Mouse (Mus musculus): ENCODE data around the gene Adipoq. TPM values are rescaled to one million over a fixed set of nuclear protein-coding genes. Genes with fewer than 3 reads are reported as not detected.
"Not testable (repeated sequence)": the region's sequence is repeated elsewhere in the genome, so short reads cannot be mapped to it uniquely, and the experiment has no call there.

Adipoq gene
- not detected in 2 replicates for polyA plus RNA-seq (2014; fragmentation: Nextera tagmentation; extraction: Ambion mirVana)

- H3K4me3 ChIP-seq (ENCODE audit: low read depth, low read length) = no peak within 1 kb of the TSS
- 93% methylated on average over 3 of the region's 3 CpGs for WGBS
Measured at GRCm38 (mm10) chr16:23146280-23146679, at the start of gene Adipoq. Adipoq (plus strand) TSS chr16:23146536.

DNA sequence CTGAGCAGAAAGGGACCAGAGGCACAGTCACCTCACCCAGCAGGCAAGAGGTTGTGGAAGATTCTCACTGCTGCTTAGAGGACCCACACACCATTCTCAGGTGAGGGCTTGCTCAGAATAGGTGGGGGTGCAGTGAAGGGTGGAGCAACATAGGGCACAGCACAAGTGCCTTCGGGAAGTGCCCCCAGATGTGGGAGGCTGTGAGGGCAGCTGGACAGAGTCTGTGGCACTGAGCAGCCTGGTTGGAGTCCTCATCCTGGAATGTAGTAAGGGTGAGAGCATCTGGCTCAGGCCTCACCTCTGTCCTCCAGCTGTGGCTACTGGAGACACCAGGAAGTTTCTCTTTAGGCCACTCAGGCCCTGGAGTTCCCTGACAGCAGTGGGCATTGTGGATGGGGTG lies 49.5 kb upstream of the Adipoq start:
- not testable (repeated sequence) for H3K9ac ChIP-seq (ENCODE audit: low read depth, low read length); H3K4me2 ChIP-seq (replicated peaks; ENCODE audit: low read depth, low read length); DNase-seq (ENCODE audit: low spot score); H3K4me1 ChIP-seq (replicated peaks; ENCODE audit: control insufficient read depth, insufficient read depth, low read length); H3K27ac ChIP-seq (ENCODE audit: low read depth, low read length); ATAC-seq (ENCODE audit: low FRiP score); H3K9me3 ChIP-seq (ENCODE audit: control insufficient read depth, low read length); H3K36me3 ChIP-seq (ENCODE audit: control insufficient read depth, insufficient read depth, low read length); H3K27me3 ChIP-seq (ENCODE audit: control insufficient read depth, insufficient read depth, low read length); H3K4me3 ChIP-seq (ENCODE audit: low read depth, low read length)
- 70% methylated on average over 1 of the region's 1 CpGs for WGBS

More at GRCm38 (mm10) chr16:23146280-23146679, at the start of gene Adipoq:
- Histone ChIP-seq H3K36me3 (ENCODE audit: control insufficient read depth, insufficient read depth, low read length) (no peaks in the 10 kb centered on the region), H3K9me3 (ENCODE audit: control insufficient read depth, low read length) (no peaks in the 10 kb centered on the region), H3K27ac (ENCODE audit: low read depth, low read length) (no peak within 1 kb of the TSS), H3K4me1 (replicated peaks; ENCODE audit: control insufficient read depth, insufficient read depth, low read length) (no peaks in the 10 kb centered on the region), H3K9ac (ENCODE audit: low read depth, low read length) (no peak within 1 kb of the TSS), H3K4me2 (replicated peaks; ENCODE audit: low read depth, low read length) (no peak within 1 kb of the TSS), H3K27me3 (ENCODE audit: control insufficient read depth, insufficient read depth, low read length) (no peaks in the 10 kb centered on the region)
- DNase-seq (ENCODE audit: low spot score) (no peak), ATAC-seq (ENCODE audit: low FRiP score) (no peak)

DNA sequence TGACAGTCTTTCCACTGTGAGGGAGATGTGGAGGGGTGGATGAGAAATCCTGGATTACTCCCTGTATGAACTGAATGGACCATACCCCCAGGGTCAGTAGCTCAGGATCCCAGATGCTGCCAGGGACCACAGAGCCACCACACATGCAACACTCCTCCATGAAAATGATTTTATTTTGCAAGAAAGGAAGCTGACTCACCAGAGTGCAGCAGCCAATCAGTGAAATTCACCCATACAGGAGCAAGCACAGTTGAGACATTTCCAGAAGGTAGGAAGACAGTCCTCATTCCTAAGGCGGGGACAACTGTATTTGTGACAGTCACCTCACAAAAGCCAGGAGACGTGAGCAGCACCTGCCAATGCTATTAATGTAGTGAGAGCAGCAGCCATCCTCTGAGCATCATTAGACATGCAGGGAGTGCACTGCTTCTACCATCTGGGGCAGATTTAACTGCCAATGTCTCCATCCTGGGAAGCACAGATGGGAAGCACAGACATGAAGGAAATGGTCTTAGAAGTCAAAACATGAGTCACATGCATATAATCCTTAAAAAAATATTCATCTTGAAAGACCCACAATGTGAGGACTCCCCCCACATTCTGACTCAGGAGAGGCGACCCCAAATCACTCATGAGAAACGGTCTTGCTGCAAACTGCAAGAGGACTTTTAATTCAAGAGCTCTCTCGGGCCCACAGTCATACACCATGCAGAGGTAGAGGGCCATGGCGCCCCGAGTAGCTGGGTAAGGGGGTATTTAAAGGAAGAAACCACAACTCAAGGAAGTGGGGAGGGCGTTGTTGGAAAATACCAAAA lies 48.8 kb upstream of the Adipoq start:
- WGBS = 88% methylated on average over 8 of the region's 8 CpGs

DNA sequence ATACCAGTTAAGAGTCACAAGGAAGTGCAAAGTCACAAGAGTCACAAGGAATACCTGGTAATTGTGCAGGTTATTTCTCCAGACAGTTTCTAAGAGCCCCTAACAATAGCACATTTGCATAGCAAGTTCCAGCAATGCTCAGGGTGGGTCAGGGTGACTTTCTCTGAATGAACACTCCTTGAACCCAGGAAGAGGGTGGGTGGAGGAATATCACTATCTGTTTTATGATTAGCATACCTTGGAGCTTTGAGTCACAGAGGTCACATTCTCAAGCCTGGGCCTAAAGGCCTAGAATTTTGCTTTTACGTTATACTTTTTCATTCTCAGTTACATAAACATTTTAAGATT lies 48.3 kb upstream of the Adipoq start:
- DNase-seq (ENCODE audit: low spot score) = not testable (repeated sequence)

More for the DNA sequence above, 48.8 kb upstream of the Adipoq start:
- not testable (repeated sequence) for H3K9me3 ChIP-seq (ENCODE audit: control insufficient read depth, low read length); DNase-seq (ENCODE audit: low spot score); H3K36me3 ChIP-seq (ENCODE audit: control insufficient read depth, insufficient read depth, low read length); H3K27me3 ChIP-seq (ENCODE audit: control insufficient read depth, insufficient read depth, low read length); H3K9ac ChIP-seq (ENCODE audit: low read depth, low read length); ATAC-seq (ENCODE audit: low FRiP score); H3K4me3 ChIP-seq (ENCODE audit: low read depth, low read length); H3K4me1 ChIP-seq (replicated peaks; ENCODE audit: control insufficient read depth, insufficient read depth, low read length); H3K27ac ChIP-seq (ENCODE audit: low read depth, low read length); H3K4me2 ChIP-seq (replicated peaks; ENCODE audit: low read depth, low read length)

GRCm38 (mm10) chr16:23099632-23100031 lies 46.7 kb upstream of the Adipoq start:
- DNase-seq (ENCODE audit: low spot score) (no peak), ATAC-seq (ENCODE audit: low FRiP score) (no peak)
- peak overlapping the region; percentile 29; the same call in 1 of the 2 replicates for H3K9ac ChIP-seq (ENCODE audit: low read depth, low read length)
- 2% methylated on average over 12 of the region's 12 CpGs for WGBS
- peaks cover 5% of the 10 kb centered on the region; the same call in 1 of the 2 replicates for H3K27me3 ChIP-seq (ENCODE audit: control insufficient read depth, insufficient read depth, low read length)
- H3K4me2 ChIP-seq (replicated peaks; ENCODE audit: low read depth, low read length) = peak overlapping the region; percentile 27
- H3K9me3 ChIP-seq (ENCODE audit: control insufficient read depth, low read length) = no peaks in the 10 kb centered on the region
- no peaks in the 10 kb centered on the region for H3K36me3 ChIP-seq (ENCODE audit: control insufficient read depth, insufficient read depth, low read length)
- H3K27ac ChIP-seq (ENCODE audit: low read depth, low read length) = no peak overlapping the region
- H3K4me1 ChIP-seq (replicated peaks; ENCODE audit: control insufficient read depth, insufficient read depth, low read length) = no peaks in the 10 kb centered on the region; the same call in 1 of the 2 replicates
- peak overlapping the region; percentile 12 for H3K4me3 ChIP-seq (ENCODE audit: low read depth, low read length)

More for the DNA sequence above, 48.3 kb upstream of the Adipoq start:
- H3K9ac ChIP-seq (ENCODE audit: low read depth, low read length); ATAC-seq (ENCODE audit: low FRiP score); H3K27me3 ChIP-seq (ENCODE audit: control insufficient read depth, insufficient read depth, low read length); H3K4me2 ChIP-seq (replicated peaks; ENCODE audit: low read depth, low read length); H3K4me3 ChIP-seq (ENCODE audit: low read depth, low read length); H3K4me1 ChIP-seq (replicated peaks; ENCODE audit: control insufficient read depth, insufficient read depth, low read length); H3K36me3 ChIP-seq (ENCODE audit: control insufficient read depth, insufficient read depth, low read length); H3K27ac ChIP-seq (ENCODE audit: low read depth, low read length); H3K9me3 ChIP-seq (ENCODE audit: control insufficient read depth, low read length): not testable (repeated sequence)
- 92% methylated on average over 1 of the region's 1 CpGs for WGBS

DNA sequence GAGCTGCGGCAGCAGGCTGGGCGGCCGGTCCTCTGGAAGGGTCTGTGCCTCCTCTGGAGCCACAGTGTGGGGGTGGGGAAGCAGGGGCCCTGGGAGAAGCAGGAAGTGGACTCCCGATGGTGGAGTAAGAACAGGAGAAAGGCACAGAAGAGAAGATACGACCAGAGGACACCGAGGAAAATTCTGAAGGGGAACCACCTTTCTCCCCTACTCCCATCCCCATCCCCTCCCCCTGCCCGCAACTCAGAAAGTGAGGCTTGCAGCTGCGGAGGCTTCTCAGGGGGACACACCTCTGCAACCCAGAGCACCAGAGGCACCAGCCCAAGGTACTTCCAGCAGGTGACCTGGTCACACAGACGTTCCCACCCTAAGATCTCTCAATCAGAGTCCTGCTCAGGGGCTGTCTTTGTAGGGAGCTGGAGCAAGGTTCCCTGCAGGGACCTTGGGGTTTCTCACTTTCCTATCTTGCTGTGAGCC lies 46.2 kb upstream of the Adipoq start:
- H3K27ac ChIP-seq (ENCODE audit: low read depth, low read length) = no peak overlapping the region
- no peaks in the 10 kb centered on the region for H3K36me3 ChIP-seq (ENCODE audit: control insufficient read depth, insufficient read depth, low read length)
- H3K9me3 ChIP-seq (ENCODE audit: control insufficient read depth, low read length) = no peaks in the 10 kb centered on the region
- no peaks in the 10 kb centered on the region; the same call in 1 of the 2 replicates for H3K4me1 ChIP-seq (replicated peaks; ENCODE audit: control insufficient read depth, insufficient read depth, low read length)
- peak; percentile 66; the same call in 1 of the 2 replicates for ATAC-seq (ENCODE audit: low FRiP score)
- peak; percentile 71 for DNase-seq (ENCODE audit: low spot score)
- H3K4me2 ChIP-seq (replicated peaks; ENCODE audit: low read depth, low read length) = peak overlapping the region; percentile 27
- peak overlapping the region; percentile 1; the same call in 1 of the 2 replicates for H3K9ac ChIP-seq (ENCODE audit: low read depth, low read length)
- WGBS = 0% methylated on average over 9 of the region's 9 CpGs
- peaks cover 5% of the 10 kb centered on the region; the same call in 1 of the 2 replicates for H3K27me3 ChIP-seq (ENCODE audit: control insufficient read depth, insufficient read depth, low read length)
- peak overlapping the region; percentile 12 for H3K4me3 ChIP-seq (ENCODE audit: low read depth, low read length)

DNA sequence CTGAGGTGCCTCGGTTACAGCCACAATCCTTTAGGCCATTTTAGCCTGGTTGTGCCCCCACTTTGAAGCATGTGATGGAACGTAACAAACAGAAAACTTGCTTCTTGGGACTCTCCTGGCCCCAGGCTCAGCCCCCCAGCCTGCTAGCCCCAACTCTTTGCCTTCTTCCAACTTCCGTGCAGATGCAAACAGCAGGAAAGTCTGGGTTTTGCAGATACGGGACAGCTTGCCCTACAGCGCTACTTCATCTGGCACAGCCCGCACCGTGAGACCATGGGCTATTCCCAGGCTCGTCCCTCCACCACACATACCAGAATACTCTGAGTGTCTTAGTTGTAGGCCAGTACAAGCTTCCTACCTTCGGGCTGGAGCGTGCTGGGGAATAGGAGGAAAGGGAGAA lies 45.7 kb upstream of the Adipoq start:
- H3K9me3 ChIP-seq (ENCODE audit: control insufficient read depth, low read length) = no peaks in the 10 kb centered on the region
- DNase-seq (ENCODE audit: low spot score) (no peak), ATAC-seq (ENCODE audit: low FRiP score) (0 out of 2 replicates have a peak, but pooled peaks have one; percentile 10)
- no peaks in the 10 kb centered on the region for H3K36me3 ChIP-seq (ENCODE audit: control insufficient read depth, insufficient read depth, low read length)
- H3K4me2 ChIP-seq (replicated peaks; ENCODE audit: low read depth, low read length) = peak overlapping the region; percentile 27
- peaks cover 5% of the 10 kb centered on the region; the same call in 1 of the 2 replicates for H3K27me3 ChIP-seq (ENCODE audit: control insufficient read depth, insufficient read depth, low read length)
- no peak overlapping the region for H3K9ac ChIP-seq (ENCODE audit: low read depth, low read length)
- no peak overlapping the region for H3K4me3 ChIP-seq (ENCODE audit: low read depth, low read length)
- WGBS = 7% methylated on average over 10 of the region's 10 CpGs
- no peak overlapping the region for H3K27ac ChIP-seq (ENCODE audit: low read depth, low read length)
- no peaks in the 10 kb centered on the region; the same call in 1 of the 2 replicates for H3K4me1 ChIP-seq (replicated peaks; ENCODE audit: control insufficient read depth, insufficient read depth, low read length)

DNA sequence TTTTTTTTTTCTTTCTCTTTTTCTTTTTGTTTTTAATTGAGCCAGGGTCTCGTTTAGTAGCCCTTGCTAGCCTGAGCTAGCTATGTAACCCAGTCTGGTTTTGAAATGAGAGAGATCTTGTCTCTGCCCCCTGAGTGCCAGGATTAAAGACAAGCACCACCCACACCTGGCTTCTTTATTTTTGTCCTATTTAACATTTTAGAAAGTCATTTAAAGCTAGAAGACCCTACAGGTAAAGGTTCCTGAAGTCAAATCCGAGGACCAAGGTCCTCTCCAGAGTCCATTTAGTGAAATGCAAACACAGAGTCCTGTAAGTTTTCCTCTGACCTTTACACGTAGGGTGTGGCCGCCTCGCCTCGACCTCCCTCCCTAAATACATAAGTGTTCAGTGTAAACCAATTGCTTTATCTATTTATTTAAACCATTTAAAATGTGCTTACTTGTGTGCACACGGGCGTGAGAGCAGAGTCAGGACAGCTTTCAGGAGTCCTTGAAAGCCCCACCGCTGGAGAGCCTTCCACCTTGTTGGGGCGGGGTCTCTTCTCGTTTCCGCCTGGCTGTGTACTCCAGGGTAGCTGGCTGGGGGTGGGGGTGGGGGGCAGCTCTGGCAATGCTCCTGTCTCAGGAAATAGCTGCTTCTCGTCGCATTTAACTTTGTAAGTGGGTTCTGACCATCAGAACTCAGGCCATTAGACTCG lies 43.8 kb upstream of the Adipoq start:
- H3K4me1 ChIP-seq (replicated peaks; ENCODE audit: control insufficient read depth, insufficient read depth, low read length) = no peaks in the 10 kb centered on the region; the same call in 1 of the 2 replicates
- no peaks in the 10 kb centered on the region for H3K9me3 ChIP-seq (ENCODE audit: control insufficient read depth, low read length)
- peak overlapping the region; percentile 15; the same call in 1 of the 2 replicates for H3K4me3 ChIP-seq (ENCODE audit: low read depth, low read length)
- DNase-seq (ENCODE audit: low spot score) (peak; percentile 18), ATAC-seq (ENCODE audit: low FRiP score) (no peak)
- no peaks in the 10 kb centered on the region for H3K36me3 ChIP-seq (ENCODE audit: control insufficient read depth, insufficient read depth, low read length)
- H3K27ac ChIP-seq (ENCODE audit: low read depth, low read length) = no peak overlapping the region
- peak overlapping the region; percentile 28; the same call in 1 of the 2 replicates for H3K9ac ChIP-seq (ENCODE audit: low read depth, low read length)
- H3K4me2 ChIP-seq (replicated peaks; ENCODE audit: low read depth, low read length) = peak overlapping the region; percentile 37
- 15% methylated on average over 15 of the region's 15 CpGs for WGBS
- peaks cover 5% of the 10 kb centered on the region; the same call in 1 of the 2 replicates for H3K27me3 ChIP-seq (ENCODE audit: control insufficient read depth, insufficient read depth, low read length)
